Mouse (Mus musculus) B cell, adult 2 months (primary cell): ENCODE results near the gene Zfp866.

ENCODE experiments used
- DNase-seq, 2 experiments: peaks; one replicate each; pipeline ENCODE4 v3.0.0; 2022

Gene Zfp866

GRCm38 (mm10) chr8:69796721-69797345 lies 5.9 kb upstream of the Zfp866 start:
- DNase-seq = no peak

GRCm38 (mm10) chr8:69794901-69795300 lies 3.9 kb upstream of the Zfp866 start:
- DNase-seq = no peak

DNA sequence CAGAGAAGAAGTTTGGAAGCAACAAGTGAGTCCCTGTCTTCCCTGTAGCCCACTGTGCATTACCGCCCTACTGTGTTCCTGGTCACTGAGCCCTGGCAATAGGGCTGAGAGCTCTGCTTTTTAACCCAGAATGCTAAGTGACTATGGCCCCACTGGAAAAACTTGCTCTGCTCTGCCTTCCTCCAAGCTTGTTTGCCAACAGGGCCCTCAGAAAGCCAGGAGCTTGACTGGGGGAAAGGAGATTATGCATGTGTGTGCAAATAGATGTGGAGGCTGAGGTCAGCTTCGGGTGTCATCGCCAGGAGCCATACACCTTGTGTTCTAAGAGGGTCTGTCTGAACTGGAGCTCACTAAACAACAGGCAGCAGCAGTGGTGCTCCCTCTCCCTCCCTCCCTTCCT lies 3.1 kb upstream of the Zfp866 start:
- DNase-seq = no peak

DNA sequence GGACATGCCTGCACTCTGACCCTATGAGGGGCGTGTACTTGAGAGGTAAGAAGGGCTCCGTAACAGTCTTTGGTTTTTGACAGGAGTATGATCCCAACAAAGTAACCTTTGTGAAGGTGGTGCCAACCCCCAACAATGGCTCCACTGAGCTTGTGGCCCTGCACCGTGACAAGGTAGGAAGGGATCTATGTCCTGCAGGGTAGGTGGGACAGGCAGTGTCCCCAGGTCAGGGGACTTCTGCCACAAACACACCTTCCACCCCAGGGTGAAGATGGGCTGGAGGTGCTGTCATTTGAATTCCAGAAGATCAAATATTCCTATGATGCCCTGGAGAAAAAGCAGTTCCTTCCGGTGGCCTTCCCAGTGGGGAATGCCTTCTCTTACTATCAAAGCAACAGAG lies 2.7 kb upstream of the Zfp866 start:
- DNase-seq = no peak

- no peak for DNase-seq
Measured at GRCm38 (mm10) chr8:69791415-69792068, 564 bp upstream of the Zfp866 start.

GRCm38 (mm10) chr8:69790364-69790763 lies 614 bp downstream of the Zfp866 start:
- DNase-seq = no peak

GRCm38 (mm10) chr8:69789731-69790130 lies 1.2 kb downstream of the Zfp866 start:
- no peak for DNase-seq

GRCm38 (mm10) chr8:69789105-69789504 lies 1.9 kb downstream of the Zfp866 start:
- DNase-seq = no peak

GRCm38 (mm10) chr8:69777111-69777510 lies 13.9 kb downstream of the Zfp866 start:
- no peak for DNase-seq

DNA sequence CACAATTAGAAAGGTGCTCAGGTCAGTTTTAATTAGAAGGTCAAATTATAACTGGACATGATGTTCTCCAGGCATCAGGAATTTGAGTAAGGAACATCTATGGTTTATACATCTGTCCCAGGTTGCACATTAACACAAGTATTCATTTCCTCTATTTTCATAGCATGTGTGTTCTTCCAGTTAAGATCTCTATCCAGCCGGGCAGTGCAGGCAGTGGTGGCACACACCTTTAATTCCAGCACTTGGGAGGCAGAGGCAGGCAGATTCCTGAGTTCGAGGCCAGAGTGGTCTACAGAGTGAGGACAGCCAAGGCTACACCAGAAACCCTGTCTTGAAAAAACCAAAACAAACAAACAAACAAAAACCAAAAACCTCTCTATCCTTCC lies 15.8 kb downstream of the Zfp866 start:
- no peak for DNase-seq

DNA sequence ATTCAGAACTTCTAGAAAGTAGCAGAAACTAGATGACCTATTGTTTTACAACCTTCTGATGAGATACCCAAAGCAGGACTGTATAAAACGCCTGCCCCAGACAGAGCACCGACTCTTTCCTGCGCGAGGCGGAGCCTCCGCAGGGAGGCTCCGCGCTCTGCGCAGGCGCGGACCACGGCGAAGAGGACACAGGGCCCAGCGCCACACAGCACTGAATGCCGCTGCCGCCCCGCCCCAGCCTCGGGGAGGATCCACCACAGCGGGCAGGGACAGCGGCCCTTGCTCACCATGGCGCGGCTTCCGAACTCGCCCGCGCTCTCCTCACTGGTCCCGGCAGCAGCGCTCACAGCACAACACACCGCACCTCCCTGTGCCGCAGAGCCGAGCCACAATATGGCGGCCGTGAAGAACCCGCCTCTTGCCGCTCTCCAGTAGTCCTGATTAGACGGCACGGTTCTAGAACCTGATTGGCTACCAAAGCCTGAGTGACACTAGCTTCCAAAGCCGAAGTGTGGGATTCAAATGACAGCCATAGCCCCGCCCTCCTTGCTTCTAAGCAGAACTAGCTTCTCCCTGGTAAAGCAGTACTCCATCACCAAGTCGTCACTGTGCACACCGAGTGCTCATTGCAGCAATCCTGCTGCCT lies 16.4 kb downstream of the Zfp866 start, which contains the start of gene Gm20422:
Gene Gm20422, minus strand, starts transcription at position 384 of the 646 bp plus-strand sequence.
- DNase-seq = peak; percentile 83 to 87

DNA sequence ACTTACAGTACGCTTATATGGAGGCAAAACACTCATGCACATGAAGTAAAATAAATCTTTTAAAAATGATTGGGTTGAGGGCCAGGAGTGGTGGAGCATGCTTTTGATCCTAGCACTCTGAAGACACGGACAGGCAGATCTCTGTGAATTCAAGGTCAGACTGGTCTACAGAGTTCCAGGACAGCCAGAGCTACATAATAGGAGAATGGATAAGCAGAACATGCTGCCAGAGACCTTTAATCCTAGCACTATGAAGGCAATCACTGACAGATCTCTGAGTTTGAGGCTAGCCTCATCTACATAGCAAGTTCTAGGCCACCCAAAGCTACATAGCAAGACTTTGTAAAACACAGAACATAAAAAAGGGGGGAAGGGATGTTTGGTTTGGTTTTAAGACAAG lies 18.9 kb downstream of the Zfp866 start:
- no peak for DNase-seq

DNA sequence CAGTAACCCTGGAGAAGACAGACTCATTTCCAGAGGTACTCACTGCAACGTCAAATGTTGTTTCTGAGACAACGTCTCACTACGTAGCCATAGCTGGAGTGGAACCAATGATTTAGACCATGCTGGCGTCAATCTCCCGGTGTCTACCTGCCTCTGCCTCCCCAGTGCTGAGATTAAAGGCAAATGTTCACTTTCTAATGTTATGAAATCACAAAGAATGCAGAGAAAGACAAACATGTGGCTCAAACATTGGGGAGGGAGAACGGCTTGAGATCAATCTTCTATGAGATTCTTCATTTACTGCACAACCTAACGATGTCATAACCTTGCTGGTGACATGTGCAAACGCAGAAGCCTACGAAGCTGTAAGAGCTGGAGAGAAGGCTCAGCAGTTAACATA lies 19.8 kb downstream of the Zfp866 start:
- DNase-seq = no peak

- DNase-seq = no peak
Measured at GRCm38 (mm10) chr8:69761814-69762445, 29.0 kb downstream of the Zfp866 start.

DNA sequence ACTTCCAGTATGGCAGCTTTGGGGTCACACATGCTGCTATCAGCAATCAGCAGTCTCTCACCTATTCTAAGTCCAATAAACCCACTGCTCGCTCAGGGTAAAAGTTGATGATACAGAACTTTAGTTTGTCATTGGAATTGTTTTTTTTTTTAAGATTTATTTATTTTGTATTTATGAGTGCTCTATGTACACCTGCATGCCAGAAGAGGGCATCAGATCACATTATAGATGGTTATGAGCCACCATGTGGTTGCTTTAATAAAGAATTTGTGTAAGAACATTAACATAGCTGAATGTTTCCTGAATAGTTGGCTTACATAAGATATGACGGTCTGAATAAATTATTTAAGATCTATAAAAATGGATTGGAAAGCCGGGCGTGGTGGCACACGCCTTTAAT lies 32.7 kb downstream of the Zfp866 start:
- DNase-seq = no peak

- no peak for DNase-seq
Measured at GRCm38 (mm10) chr8:69752437-69752836, 38.5 kb downstream of the Zfp866 start.

DNA sequence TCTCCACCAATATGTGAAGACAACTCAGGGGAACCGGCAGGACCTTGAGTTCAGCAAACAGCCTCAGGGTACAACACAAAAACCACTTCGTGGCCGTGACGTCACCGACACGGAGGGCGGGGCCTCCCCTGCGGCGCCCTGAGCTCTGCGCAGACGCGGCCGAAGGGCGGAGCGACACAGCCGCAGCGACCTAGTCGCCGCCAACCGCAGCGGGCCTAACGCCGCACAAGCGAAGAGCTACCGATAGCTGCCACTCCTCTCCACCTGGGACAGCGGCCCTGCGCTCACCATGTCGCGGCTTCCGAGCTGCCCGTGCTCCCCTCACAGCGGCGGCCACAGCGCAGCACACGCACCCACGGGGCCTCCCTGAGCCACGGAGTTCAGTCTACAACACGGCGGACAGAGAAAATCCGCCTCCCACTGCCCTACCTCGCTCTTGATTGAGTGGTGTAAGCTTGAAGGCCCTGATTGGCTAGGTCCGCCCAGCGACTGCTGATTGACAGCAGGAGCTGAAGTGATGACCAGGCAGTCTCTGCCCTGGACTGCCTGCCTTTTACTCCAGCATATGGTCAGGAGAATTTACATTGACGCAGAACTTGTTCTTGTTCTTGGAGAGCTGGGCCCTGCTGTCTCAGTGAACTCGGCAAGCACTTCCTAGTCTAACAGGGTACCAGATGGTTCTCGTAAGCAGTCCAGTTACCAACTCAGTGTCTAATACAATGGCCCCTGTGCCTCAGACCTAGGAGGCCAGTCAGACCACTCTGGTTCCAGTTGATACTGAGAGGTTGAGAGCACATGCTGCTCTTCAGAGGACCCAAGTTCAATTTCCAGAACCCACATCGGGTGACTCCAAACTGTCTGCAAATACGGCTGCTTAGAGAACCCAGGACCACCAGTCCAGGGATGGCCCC lies 41.2 kb downstream of the Zfp866 start, which contains the start of gene Zfp963:
Gene Zfp963, minus strand, starts transcription at position 427 of the 911 bp plus-strand sequence.
- peak; percentile 99 for DNase-seq

DNA sequence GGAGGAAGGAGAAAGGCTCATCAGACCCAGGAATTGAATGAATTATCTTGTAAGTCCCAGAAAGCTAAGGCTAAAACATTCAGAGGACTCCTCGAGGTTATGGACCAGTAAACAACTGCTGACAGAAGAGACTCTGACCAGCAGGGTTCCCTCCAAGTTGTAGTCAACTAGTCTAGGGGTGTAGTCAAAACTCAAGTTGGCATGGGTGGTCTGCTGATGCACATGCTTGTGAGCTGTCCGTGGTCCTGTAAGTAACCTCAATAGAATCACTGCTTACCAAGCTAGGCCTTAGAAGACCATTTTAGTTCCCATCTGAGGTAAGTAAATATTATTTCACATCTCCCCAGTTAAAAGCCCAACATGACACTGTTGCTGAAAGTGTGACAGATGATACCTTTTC lies 49.7 kb downstream of the Zfp866 start:
- DNase-seq = no peak

DNA sequence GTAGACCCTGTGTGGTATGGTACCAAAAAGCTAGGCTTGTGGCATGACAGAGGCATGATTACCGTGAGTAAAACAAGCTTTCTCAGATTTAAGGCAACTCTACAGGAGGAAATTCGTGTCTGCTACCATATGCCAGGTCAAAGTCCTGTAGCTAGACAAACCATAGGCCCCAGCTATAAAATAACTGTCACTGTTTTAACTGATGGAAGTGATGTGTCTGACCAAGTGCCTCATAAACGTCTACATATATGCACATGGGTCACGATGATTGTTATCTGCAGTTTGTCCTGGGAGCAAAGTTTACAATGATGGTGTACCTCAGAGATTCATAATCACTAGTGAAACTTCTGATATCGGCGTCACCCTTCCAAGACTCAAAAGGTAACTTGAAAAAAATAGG lies 50.2 kb downstream of the Zfp866 start:
- DNase-seq = no peak

GRCm38 (mm10) chr8:69735495-69735894 lies 55.5 kb downstream of the Zfp866 start:
- no peak for DNase-seq

GRCm38 (mm10) chr8:69717232-69717580 lies 73.8 kb downstream of the Zfp866 start:
- DNase-seq = no peak

DNA sequence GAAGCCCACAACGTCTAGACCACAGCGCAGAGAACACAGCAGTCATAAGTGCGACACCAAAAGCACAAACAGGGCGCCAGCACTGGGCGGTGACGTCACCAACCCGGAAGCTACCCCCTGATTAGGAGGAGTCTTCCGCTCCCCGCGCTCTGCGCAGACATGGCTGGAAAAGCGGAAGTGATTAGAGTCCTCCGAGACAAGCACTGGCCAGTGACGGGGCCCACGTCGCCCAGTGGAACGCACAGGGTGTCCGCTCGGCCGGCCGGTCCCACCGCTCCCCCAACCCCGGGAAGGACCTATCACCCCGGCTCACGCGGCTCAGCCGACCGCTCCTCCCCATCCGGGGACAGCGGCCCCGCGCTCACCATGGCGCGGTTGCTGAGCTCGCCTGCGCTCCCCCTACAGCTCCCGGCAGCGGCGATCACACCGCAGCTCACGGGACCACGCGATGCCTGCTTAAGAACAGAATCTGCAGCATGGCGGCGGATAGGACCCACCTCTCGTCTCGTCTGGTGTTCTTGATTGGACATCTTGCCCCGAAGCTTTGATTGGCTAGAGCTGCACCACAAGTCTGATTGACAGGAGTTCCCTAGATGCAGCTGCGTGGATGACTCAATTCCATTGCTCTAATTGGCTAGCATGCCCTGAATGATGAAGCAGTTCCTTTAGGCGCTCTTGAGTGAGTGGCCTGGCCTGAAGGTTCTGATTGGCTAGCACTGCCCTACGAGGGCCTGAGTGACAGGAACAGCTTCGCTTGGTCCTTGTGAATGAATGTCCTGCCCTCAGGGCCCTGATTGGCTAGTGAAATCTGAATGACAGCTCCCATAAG lies 74.4 kb downstream of the Zfp866 start:
- DNase-seq = peak; percentile 95 to 96
